12 mouse cellular contexts compared by ENCODE assay signal in the genomic region with DNA sequence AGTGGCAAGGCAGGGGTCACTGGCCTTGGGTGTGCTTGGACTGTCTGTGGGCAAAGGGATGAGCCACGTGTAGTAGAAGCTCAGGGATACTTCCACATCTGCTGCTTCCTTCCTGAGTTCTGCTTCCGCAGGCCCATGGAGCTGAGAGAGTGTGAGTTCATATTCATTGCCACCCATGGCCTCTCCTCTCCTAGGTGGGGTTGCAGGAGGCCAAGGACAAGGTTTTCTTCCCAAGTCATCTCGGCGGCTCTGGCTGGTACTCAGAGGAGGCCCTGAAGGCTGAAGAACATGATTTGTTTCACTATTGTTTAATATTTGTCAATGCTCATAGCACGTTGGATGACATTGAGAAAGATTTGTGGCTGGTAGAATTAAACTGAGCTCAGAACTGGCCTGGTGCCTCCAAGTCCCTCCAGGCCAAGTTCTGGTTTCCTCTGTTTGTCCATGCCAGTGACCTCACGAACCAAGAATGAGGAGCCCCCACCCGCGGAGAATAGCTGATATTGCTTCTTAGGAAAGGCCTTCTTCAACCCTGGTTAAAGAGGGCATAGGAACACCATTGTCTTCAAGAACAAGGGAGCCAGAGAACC.
A peak's percentile ranks its signal among the peaks of the same experiment; 100 is the strongest.
DNase-seq lines count a peak whose midpoint lies in the region; ATAC-seq lines count a peak whose summit lies in the region.
"Had no signal": no experiment of that assay in that cellular context is flagged by ENCODE, and none has a peak within 500 bp of the region (broad histone marks: within the 10 kb centered on the region; RNA-seq: fewer than 3 reads in every experiment).

No protein-coding gene starts in this region.

- no peak overlapping the region for H3K27ac ChIP-seq in kidney, embryonic 14.5 days (ENCODE audit: low read depth, low read length)
- no peak overlapping the region for H3K27ac ChIP-seq in forebrain, embryonic 15.5 days (replicated peaks)
- H3K27ac ChIP-seq: midbrain, embryonic 10.5 days had no signal

- H3K4me1 ChIP-seq in kidney, embryonic 14.5 days (ENCODE audit: control insufficient read depth, insufficient read depth, low read length): no peaks in the 10 kb centered on the region
- H3K4me1 ChIP-seq in forebrain, embryonic 15.5 days: no peaks in the 10 kb centered on the region
- H3K4me1 ChIP-seq: midbrain, embryonic 10.5 days had no signal

- no peak overlapping the region for H3K9ac ChIP-seq in kidney, embryonic 14.5 days (ENCODE audit: low read depth, low read length)
- H3K9ac ChIP-seq in forebrain, embryonic 15.5 days (replicated peaks): no peak overlapping the region

- H3K27me3 ChIP-seq in kidney, embryonic 14.5 days (ENCODE audit: control insufficient read depth, insufficient read depth, low read length): 0 out of 2 replicates have a peak, but pooled peaks cover 2% of the 10 kb centered on the region
- no peaks in the 10 kb centered on the region for H3K27me3 ChIP-seq in forebrain, embryonic 15.5 days

- DNase-seq in kidney, adult 11 months: peak; percentile 19
- DNase-seq in adrenal gland, postnatal 14 days: peak; percentile 74
- DNase-seq in heart, postnatal 36 days: peak; percentile 57 to 61
- DNase-seq in lung, postnatal 14 days: peak; percentile 58
- no peak for DNase-seq in cerebellum, postnatal 4 days (ENCODE audit: low spot score in 2 of 2)
- DNase-seq: left cerebral cortex, postnatal 4 days; retina, postnatal 1 day; thymus, adult 18-20 months had no signal

- no peaks in the 10 kb centered on the region for H3K36me3 ChIP-seq in kidney, embryonic 14.5 days (ENCODE audit: control insufficient read depth, insufficient read depth, low read length)
- H3K36me3 ChIP-seq in forebrain, embryonic 15.5 days: no peaks in the 10 kb centered on the region
- H3K36me3 ChIP-seq: midbrain, embryonic 10.5 days had no signal

- no peak for ATAC-seq in kidney, embryonic 14.5 days (ENCODE audit: low FRiP score, low TSS enrichment)
- ATAC-seq in forebrain, embryonic 15.5 days (replicated peaks): no peak
- ATAC-seq in CD4-positive, CD25-positive, alpha-beta regulatory T cell, adult 4 months: no peak

- no peak overlapping the region for H3K4me3 ChIP-seq in kidney, embryonic 14.5 days (ENCODE audit: low read length)
- H3K4me3 ChIP-seq in forebrain, embryonic 15.5 days: no peak overlapping the region
- H3K4me3 ChIP-seq: midbrain, embryonic 10.5 days had no signal

- WGBS in kidney, embryonic 14.5 days: 78% methylated on average over 8 of the region's 8 CpGs
- 91% methylated on average over 8 of the region's 8 CpGs for WGBS in forebrain, embryonic 15.5 days

- intact Hi-C loops in heart, postnatal 36 days (cut with DNase I): loop anchor here (5.0 kb wide), 1 partner anchor 111 kb away; no protein-coding TSS in a partner anchor

- no peak overlapping the region for H3K4me2 ChIP-seq in kidney, embryonic 14.5 days (replicated peaks; ENCODE audit: low read depth, low read length)
- H3K4me2 ChIP-seq in forebrain, embryonic 15.5 days (replicated peaks): no peak overlapping the region

- H3K9me3 ChIP-seq in kidney, embryonic 14.5 days (ENCODE audit: control insufficient read depth, low read length): no peaks in the 10 kb centered on the region
- H3K9me3 ChIP-seq in forebrain, embryonic 15.5 days: no peaks in the 10 kb centered on the region
- H3K9me3 ChIP-seq: midbrain, embryonic 10.5 days had no signal

Comparison
In these comparisons a context has a peak if more than half of its experiments do, and no peak if none do; other contexts are left out.
1. DNase-seq: peak in kidney, adult 11 months (single experiment), adrenal gland, postnatal 14 days (single experiment), heart, postnatal 36 days (2 of 2) and lung, postnatal 14 days (single experiment); none in cerebellum, postnatal 4 days (0 of 2).